Mouse (Mus musculus) embryo, embryonic 10 days (tissue): ENCODE results near the gene Smad3.
A peak's percentile ranks its signal among the peaks of the same experiment; 100 is the strongest.

Experiments
- DNase-seq: peaks from one replicate; pipeline ENCODE4 v3.0.0-alpha.2; 2015; ENCODE audit warnings: low spot score

Gene Smad3

GRCm38 (mm10) chr9:63632045-63632444 lies 125.7 kb downstream of the Smad3 start:
- no peak for DNase-seq

DNA sequence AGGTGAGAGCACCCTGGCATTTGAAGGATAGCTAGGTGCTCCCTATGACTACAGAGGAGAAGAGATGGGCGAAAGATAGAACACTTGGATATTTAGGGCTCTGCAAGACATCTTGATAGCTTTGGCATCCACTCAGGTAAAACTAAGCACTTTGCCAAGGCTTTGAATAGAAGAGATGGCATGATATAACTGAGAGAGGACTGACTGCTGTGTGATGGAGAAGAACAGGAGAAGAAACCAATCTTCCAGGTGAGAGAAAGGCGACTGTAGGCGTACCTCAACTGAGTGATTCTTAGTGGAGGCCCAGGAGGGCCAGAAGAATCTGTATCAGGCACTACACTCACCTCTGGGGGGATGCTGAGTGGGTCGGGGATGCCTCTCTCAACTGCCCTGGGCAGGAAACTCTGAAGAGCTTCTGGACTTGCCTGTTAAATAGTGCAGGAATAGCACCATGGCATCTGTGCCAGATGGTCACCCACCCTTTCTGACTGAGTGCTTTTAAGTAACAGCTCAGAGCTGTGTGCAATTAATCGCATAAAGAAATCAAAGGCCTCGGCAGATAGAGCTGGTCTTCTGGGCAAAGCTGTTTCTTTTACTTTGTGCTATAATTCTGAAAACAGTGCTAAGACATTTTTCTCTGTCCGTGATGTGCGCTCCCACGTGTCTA lies 132.6 kb downstream of the Smad3 start:
- no peak for DNase-seq

DNA sequence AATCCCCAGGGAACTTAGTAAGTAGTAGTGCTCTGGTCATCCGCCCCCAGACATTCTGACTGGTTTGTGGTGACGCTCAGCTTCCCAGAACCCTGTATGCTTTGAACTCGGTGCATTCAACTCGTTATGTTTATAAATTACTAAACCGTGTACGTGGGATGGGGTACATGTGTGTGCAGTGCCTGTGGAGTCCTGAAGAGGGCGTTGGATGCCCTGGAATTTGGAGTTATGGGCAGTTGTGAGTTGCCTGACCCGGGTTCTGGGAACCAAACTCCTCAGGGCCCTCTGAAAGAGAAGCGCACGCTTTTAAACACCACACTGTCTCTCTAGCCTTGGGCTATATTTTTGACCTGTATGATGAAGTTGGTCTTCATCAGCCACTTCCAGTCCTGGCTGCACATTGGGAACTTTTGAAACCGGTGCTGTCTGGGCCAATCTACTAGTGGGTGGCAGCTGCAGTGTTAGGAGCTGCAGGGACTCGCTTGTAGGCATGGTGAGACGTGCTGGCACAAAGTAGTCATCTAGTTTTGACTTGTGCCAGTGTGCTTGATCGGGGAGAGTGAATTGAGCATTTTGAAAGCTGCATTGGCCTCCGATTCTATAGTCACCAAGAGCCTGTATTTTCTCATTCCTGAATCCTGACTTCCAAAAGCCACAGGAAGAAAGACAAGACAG lies 133.8 kb downstream of the Smad3 start:
- DNase-seq, result no peak

DNA sequence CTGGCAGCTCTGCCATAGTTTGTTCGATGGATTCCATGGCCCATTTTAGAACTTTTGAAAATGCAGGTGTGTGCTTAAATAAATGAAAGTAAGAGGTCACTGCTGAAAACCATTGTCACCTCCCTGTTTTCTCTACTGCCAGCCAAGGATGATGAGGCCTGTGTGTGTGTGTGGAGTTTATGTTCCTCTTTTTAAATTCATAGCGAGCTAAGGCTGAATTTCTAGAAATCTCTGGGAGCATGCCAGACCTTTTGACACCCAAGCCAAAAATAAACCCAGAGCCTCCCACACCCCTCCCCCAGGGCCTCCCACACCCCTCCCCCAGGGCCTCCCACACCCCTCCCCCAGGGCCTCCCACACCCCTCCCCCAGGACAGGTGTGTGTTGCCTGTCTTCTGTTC lies 139.8 kb downstream of the Smad3 start:
- no peak for DNase-seq

DNA sequence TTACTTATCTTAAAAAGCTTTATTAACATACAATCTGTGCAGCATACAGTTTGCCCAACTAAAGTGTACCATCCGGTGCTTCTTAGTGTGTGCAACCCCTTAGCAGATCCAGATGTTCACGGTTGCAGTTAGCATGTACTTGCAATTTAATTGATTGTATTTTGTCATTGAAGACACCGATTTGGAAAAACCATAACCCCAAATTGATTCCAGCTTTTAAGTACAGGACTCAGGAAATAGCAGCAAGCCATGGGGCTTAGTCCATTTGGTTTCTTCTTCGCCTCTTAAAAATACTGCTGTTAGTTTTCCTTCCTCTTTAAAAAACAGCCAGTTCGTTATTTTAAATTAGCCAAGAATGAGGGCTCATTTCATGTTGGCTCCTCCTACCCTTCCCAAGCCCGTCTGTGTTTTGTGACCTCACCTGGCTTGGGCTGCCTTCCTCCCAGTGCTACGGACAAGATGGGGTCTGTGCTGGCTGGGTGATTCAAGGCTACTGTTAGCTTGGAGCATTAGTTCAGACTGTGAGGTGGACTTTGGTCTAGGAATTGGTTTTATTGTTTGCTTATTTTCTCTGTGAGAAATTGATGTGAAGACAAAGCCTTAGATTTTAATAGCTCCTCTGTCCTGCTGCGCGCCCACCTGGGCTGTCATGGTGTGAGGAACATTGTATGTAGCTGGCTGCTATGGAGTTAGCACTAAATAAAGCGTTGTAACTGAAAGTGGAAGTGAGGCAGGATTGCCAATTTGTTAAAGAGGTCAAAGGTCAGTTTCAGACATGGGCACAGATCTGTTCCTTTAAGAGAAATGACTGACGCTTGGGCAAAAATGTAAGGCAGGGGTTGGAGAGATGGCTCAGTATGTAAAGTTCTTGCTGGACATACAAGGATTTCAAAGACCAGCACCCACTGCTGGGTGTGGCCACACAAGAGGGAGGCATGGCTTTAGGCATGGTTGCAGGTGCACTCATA lies 143.5 kb downstream of the Smad3 start:
- no peak for DNase-seq

DNA sequence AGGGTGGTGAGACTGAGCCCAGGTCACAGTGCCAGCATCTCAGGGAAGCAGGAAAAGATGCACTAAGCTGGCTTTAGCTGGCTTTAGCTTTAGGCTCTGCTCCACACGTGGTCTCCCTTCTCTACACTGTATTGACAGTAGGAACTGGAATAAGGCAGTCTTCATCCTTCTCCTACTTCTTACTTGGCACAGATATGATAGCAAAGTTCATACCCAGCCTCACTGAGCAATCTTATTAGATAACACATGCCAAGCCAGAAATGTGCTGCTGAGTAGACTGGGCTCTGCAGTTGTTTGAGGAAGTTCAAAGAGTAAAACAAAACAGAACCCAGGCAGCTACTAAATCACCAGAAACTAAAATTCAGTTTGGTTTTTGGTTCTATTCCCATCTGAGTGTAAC lies 144.2 kb downstream of the Smad3 start:
- DNase-seq, result no peak

- peak; percentile 62 for DNase-seq
These were observed 145.0 kb downstream of the Smad3 start for GRCm38 (mm10) chr9:63612565-63613515.

- DNase-seq, result no peak
These were observed 145.8 kb downstream of the Smad3 start for GRCm38 (mm10) chr9:63611967-63612366.

DNA sequence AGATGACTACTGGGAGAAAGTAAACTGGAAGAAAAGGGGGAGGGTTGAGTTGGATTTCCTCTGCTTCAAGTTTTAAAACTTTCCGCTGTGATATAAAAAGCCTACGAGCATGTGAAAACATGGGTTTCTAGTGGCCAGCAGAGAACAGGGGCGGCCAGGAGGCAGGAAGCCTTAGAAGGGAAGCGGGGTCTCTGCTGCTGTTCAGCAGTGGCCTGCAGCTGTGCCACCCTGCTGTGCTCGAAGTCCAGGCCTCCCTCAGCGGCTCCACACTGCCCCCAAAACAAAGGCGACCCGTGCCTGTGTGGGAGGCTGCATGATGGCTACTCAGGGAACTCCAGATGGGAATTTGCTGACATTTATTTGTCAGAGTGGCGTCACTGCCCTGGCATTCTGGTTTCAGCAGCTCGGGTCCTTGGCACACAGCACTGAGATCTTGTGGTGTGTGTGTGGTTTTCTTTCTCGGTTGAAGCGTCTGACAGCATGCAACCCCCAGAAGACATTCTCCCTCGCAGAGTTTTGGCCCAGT lies 146.9 kb downstream of the Smad3 start:
- DNase-seq, result peak; percentile 53

- no peak for DNase-seq
These were observed 147.6 kb downstream of the Smad3 start for GRCm38 (mm10) chr9:63610231-63610630.

DNA sequence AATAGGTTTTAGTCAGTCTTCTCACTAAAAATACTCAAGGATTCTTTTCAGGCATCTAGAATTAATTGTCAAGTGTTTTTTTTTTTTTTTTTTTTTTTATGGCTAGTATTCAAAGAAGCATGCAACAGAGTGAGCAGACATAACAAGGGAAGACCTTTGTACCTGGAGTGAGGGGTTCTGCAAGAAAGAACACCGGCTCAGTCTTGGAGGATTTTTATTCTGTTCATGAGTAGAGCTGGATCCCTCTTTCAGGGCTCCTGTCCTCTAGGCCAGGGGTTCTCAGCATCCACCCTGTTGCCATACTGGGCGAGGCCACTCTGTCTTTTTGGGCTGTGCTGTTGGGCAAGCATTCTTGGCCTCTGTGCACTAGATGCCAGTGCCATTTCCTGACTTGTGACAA lies 148.0 kb downstream of the Smad3 start:
- no peak for DNase-seq

GRCm38 (mm10) chr9:63609246-63609645 lies 148.5 kb downstream of the Smad3 start:
- no peak for DNase-seq

DNA sequence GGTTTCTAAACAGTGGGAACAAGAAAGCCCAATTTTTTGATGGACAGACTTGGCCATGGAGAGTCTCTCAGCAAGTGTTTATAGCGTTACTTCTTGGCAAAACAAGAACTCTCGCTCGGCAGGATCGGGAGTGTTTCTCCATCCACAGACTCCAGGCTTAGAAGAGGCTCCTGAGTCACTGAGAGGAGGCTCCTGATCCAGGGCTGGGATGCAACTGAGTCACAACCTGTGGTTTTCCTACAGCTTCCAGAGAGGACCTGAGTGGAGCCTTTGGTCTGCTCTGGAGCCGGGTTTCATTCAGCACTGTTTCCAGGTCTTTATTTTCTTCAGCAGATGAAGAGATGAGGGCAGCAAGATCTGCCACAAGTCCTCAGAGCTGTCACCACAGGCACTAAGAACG lies 149.8 kb downstream of the Smad3 start:
- no peak for DNase-seq

GRCm38 (mm10) chr9:63606594-63606993 lies 151.2 kb downstream of the Smad3 start:
- no peak for DNase-seq

- DNase-seq, result no peak
These were observed 153.9 kb downstream of the Smad3 start for GRCm38 (mm10) chr9:63603849-63604248.

- peak; percentile 94 for DNase-seq
These were observed 155.5 kb downstream of the Smad3 start, which contains the start of the genes Iqch and Aagab for GRCm38 (mm10) chr9:63602043-63602939. Gene Iqch, minus strand, starts transcription at chr9:63602493. Gene Aagab, plus strand, starts transcription at chr9:63602660.
